Mouse (Mus musculus) liver, embryonic 11.5 days (tissue): ENCODE results near the gene Gm42688. TPM values are rescaled to one million over a fixed set of nuclear protein-coding genes. Genes with fewer than 3 reads are reported as not detected.

ENCODE experiments used
- ATAC-seq: fragments of 200-750 bp; cut with Nextera tagmentation; replicated peaks from 2 replicates; pipeline ENCODE4 v1.8.0; 2017; ENCODE audit warnings: moderate number of reproducible peaks, mild to moderate bottlenecking, moderate TSS enrichment, moderate library complexity; ENCODE audit not compliant: low FRiP score
- DNase-seq: peaks from one replicate; pipeline ENCODE4 v3.0.0-alpha.2; 2017; ENCODE audit warnings: low spot score
- H3K27ac ChIP-seq: fragments of 300-500 bp; sonication (generic); 2 replicates; pipeline ENCODE4 v1.5.1; 2014; ENCODE audit warnings: mild to moderate bottlenecking, low read depth, low read length, control low read depth
- H3K27me3 ChIP-seq: fragments of 300-500 bp; sonication (generic); replicated peaks from 2 replicates; pipeline ENCODE4 v1.6.1; 2014; ENCODE audit warnings: low read length, mixed read lengths; ENCODE audit not compliant: control insufficient read depth, insufficient read depth
- H3K36me3 ChIP-seq: fragments of 300-500 bp; sonication (generic); 2 replicates; pipeline ENCODE4 v1.6.1; 2014; ENCODE audit warnings: mild to moderate bottlenecking, low read length, moderate library complexity, mixed read lengths; ENCODE audit not compliant: control insufficient read depth, insufficient read depth
- H3K4me1 ChIP-seq: fragments of 300-500 bp; sonication (generic); replicated peaks from 2 replicates; pipeline ENCODE4 v1.6.1; 2014; ENCODE audit warnings: low read length, mixed read lengths; ENCODE audit not compliant: control insufficient read depth, insufficient read depth
- H3K4me2 ChIP-seq: fragments of 300-500 bp; sonication (generic); 2 replicates; pipeline ENCODE4 v1.6.1; 2014; ENCODE audit warnings: mild to moderate bottlenecking, control low read depth, moderate library complexity
- H3K4me3 ChIP-seq: fragments of 300-500 bp; sonication (generic); 2 replicates; pipeline ENCODE4 v1.5.1; 2014; ENCODE audit warnings: low read depth, low read length, control low read depth
- H3K9ac ChIP-seq: fragments of 300-500 bp; sonication (generic); 2 replicates; pipeline ENCODE4 v1.6.1; 2014; ENCODE audit warnings: low read depth, low read length, control low read depth
- H3K9me3 ChIP-seq: fragments of 300-500 bp; sonication (generic); 2 replicates; pipeline ENCODE4 v1.6.1; 2016; ENCODE audit warnings: low read length, inconsistent platforms, mixed read lengths; ENCODE audit not compliant: control insufficient read depth
- WGBS: fragments of 180-500 bp; shearing (Covaris S2); extraction: QIAGEN DNeasy Blood & Tissue Kit; methylation state at CpG from one replicate; pipeline ENCODE4 v1.1.7; 2014; 5-methylcytosine and 5-hydroxymethylcytosine counted together
- polyA plus RNA-seq: library from polyadenylated mRNA; unstranded; fragments of >200 nt; fragmentation: Nextera tagmentation; extraction: Ambion mirVana; gene quantifications from 2 replicates; pipeline ENCODE4 v1.2.1, GENCODE M21; 2014

Gene Gm42688
- polyA plus RNA-seq, 1 experiment from 2014 or later, result 2.9 TPM

DNA sequence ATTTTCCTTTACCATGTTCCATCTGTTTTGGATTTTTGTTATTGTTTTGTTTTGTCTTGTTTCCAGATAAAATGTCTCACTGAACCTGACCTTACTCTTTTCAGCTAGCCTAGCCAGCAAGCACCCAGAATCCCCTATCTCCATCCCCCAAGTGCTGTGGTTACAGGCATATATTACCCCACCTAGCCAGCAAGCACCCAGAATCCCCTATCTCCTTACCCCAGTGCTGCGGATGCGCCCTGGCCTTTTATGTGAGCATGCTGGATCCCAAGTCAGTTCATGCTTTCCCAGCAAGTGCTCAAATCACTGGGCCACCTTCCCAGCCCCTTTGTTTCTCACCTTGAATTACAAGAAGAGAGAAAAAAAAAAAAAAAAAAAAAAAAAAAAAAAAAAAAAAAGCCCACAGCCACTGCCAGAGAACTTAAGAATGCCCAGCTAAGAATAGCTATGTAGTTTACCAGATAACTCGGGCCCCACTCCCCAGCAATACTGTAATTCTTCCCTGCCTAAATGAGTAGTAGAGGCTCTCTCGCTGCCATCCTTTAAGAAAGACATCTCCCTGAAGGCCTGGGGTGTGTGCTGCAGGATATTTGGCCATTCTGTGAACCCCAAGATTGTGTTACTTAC lies 10.2 kb downstream of the Gm42688 start:
- H3K9me3 ChIP-seq, result no peaks in the 10 kb centered on the region
- no peaks in the 10 kb centered on the region for H3K27me3 ChIP-seq
- WGBS, result 70% methylated on average over 4 of the region's 4 CpGs
- H3K9ac ChIP-seq, result no peak overlapping the region
- peaks cover 45% of the 10 kb centered on the region for H3K4me1 ChIP-seq
- no peak for DNase-seq
- no peak for ATAC-seq
- H3K4me3 ChIP-seq, result no peak overlapping the region
- H3K27ac ChIP-seq, result peak overlapping the region; percentile 11; the same call in 1 of the 2 replicates
- H3K4me2 ChIP-seq, result no peak overlapping the region
- H3K36me3 ChIP-seq, result no peaks in the 10 kb centered on the region

- peak within 1 kb of the TSS; percentile 97 for H3K4me2 ChIP-seq
- H3K4me1 ChIP-seq, result peaks cover 45% of the 10 kb centered on the region
- H3K9me3 ChIP-seq, result no peaks in the 10 kb centered on the region
- DNase-seq (peak; percentile 96), ATAC-seq (peak; percentile 86)
- H3K27ac ChIP-seq, result peak within 1 kb of the TSS; percentile 90
- under 1% methylated on average over 53 of the region's 58 CpGs for WGBS
- peaks cover 19% of the 10 kb centered on the region; the same call in 1 of the 2 replicates for H3K36me3 ChIP-seq
- H3K4me3 ChIP-seq, result peak within 1 kb of the TSS; percentile 85
- H3K27me3 ChIP-seq, result no peaks in the 10 kb centered on the region
- peak within 1 kb of the TSS; percentile 96 for H3K9ac ChIP-seq
These were observed 13.7 kb downstream of the Gm42688 start, which contains the start of gene Mogs for GRCm38 (mm10) chr6:83115011-83115671. Gene Mogs (plus strand): TSS chr6:83115496.

- 2% methylated on average over 22 of the region's 48 CpGs for WGBS
- no peaks in the 10 kb centered on the region for H3K27me3 ChIP-seq
- H3K4me2 ChIP-seq, result peak overlapping the region; percentile 97
- no peak for DNase-seq
- peaks cover 43% of the 10 kb centered on the region for H3K4me1 ChIP-seq
- peaks cover 19% of the 10 kb centered on the region; the same call in 1 of the 2 replicates for H3K36me3 ChIP-seq
- no peak; the same call in 1 of the 2 replicates for ATAC-seq
- peak overlapping the region; percentile 96 for H3K9ac ChIP-seq
- no peaks in the 10 kb centered on the region for H3K9me3 ChIP-seq
- peak overlapping the region; percentile 90 for H3K27ac ChIP-seq
- H3K4me3 ChIP-seq, result peak overlapping the region; percentile 85
These were observed 14.4 kb downstream of the Gm42688 start for GRCm38 (mm10) chr6:83115682-83116372.

DNA sequence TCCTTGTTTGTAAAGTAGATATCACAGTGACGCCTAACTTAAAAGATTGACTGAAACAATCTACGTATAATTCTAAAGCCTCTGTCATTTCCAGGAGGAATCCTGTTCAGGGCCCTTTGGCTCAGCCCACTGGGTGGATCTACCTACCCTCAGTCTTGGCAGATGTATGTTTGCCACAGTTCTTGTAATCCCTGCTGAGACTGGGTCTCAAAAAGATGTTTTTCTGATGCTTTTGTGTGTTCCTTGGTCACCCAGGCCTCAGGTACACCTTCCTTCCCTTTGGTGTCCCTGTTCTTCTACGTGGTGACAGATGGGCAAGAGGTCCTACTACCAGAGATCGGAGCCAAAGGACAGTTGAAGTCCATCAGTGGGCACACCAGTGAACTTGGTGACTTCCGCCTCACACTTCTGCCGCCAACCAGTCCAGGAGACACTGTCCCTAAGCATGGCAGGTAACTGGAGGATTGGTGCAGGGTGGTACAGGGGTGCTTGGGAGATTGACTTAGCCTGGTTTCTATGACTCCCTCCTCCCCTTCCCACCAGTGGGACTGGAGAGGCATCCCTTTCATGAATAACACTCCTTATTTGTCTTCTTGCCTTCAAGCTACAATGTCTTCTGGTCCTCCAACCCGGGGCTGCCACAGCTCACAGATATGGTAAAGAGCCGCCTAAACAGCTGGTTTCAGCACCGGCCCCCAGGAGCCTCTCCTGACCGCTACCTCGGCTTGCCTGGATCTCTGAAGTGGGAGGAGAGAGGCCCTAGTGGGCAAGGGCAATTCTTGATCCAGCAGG lies 15.2 kb downstream of the Gm42688 start:
- Histone ChIP-seq H3K36me3 (peaks cover 19% of the 10 kb centered on the region; the same call in 1 of the 2 replicates), H3K4me2 (peak overlapping the region; percentile 97), H3K27ac (peak overlapping the region; percentile 90; the same call in 1 of the 2 replicates), H3K27me3 (no peaks in the 10 kb centered on the region), H3K4me1 (peaks cover 40% of the 10 kb centered on the region), H3K9me3 (no peaks in the 10 kb centered on the region), H3K4me3 (peak overlapping the region; percentile 85), H3K9ac (peak overlapping the region; percentile 96)
- ATAC-seq (no peak), DNase-seq (no peak)
- 67% methylated on average over 11 of the region's 11 CpGs for WGBS

DNA sequence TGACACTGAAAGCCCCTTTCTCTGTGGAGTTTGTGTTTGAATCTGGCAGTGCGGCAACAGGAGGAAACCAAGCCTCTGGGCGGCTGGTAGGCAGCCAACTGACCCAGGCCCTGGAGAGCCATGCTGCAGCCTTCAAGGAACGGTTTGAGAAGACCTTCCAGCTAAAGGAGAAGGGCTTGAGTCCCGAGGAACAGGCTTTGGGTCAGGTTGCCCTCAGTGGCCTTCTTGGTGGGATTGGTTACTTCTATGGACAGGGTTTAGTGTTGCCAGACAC lies 15.7 kb downstream of the Gm42688 start:
- no peak for DNase-seq

GRCm38 (mm10) chr6:83117616-83118015 lies 16.2 kb downstream of the Gm42688 start:
- ATAC-seq (no peak), DNase-seq (no peak)
- H3K9ac ChIP-seq, result no peak overlapping the region
- 94% methylated on average over 13 of the region's 13 CpGs for WGBS
- no peak overlapping the region for H3K4me3 ChIP-seq
- peaks cover 40% of the 10 kb centered on the region for H3K4me1 ChIP-seq
- H3K36me3 ChIP-seq, result peaks cover 19% of the 10 kb centered on the region; the same call in 1 of the 2 replicates
- no peak overlapping the region for H3K4me2 ChIP-seq
- H3K27me3 ChIP-seq, result no peaks in the 10 kb centered on the region
- H3K9me3 ChIP-seq, result no peaks in the 10 kb centered on the region
- no peak overlapping the region for H3K27ac ChIP-seq

More for the DNA sequence above, 15.7 kb downstream of the Gm42688 start:
- Histone ChIP-seq H3K4me1 (peaks cover 38% of the 10 kb centered on the region), H3K4me2 (peak overlapping the region; percentile 97), H3K9ac (peak overlapping the region; percentile 96; the same call in 1 of the 2 replicates), H3K4me3 (peak overlapping the region; percentile 85; the same call in 1 of the 2 replicates), H3K36me3 (peaks cover 19% of the 10 kb centered on the region; the same call in 1 of the 2 replicates), H3K27me3 (no peaks in the 10 kb centered on the region), H3K27ac (no peak overlapping the region), H3K9me3 (no peaks in the 10 kb centered on the region)
- no peak for ATAC-seq
- 90% methylated on average over 4 of the region's 4 CpGs for WGBS

DNA sequence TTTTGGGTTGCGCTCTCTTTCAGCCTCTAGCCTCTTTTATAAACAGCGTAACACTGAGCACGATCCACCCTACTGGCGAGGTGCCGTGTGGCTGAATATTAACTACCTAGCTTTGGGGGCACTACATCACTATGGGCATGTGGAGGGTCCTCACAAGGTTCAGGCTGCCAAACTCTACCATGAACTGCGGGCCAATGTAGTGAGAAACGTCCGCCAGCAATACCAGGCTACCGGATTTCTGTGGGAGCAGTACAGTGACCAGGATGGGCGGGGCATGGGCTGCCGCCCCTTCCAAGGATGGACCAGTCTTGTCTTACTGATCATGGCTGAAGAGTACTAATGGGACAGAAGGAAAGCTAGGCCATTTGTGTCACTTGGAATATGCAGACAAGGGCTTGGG lies 17.0 kb downstream of the Gm42688 start:
- Histone ChIP-seq H3K27me3 (no peaks in the 10 kb centered on the region), H3K27ac (no peak overlapping the region), H3K9me3 (no peaks in the 10 kb centered on the region), H3K4me3 (no peak overlapping the region), H3K4me2 (no peak overlapping the region), H3K9ac (no peak overlapping the region), H3K36me3 (peaks cover 21% of the 10 kb centered on the region; the same call in 1 of the 2 replicates), H3K4me1 (peaks cover 46% of the 10 kb centered on the region)
- ATAC-seq (no peak), DNase-seq (no peak)
- WGBS, result 84% methylated on average over 11 of the region's 11 CpGs
